Mouse (Mus musculus): Measurements from ENCODE around the gene Ncln. TPM values are rescaled to one million over a fixed set of nuclear protein-coding genes. Genes with fewer than 3 reads are reported as not detected.
A peak's percentile ranks its signal among the peaks of the same experiment; 100 is the strongest.

Ncln gene
- polyA plus RNA-seq, 1 experiment from 2014 or later = 51.8 TPM

- Histone ChIP-seq H3K27ac (replicated peaks; ENCODE audit: low read depth, low read length) (no peak overlapping the region), H3K27me3 (ENCODE audit: control insufficient read depth, insufficient read depth, low read length) (no peaks in the 10 kb centered on the region), H3K4me1 (ENCODE audit: control insufficient read depth, insufficient read depth, low read length) (no peaks in the 10 kb centered on the region), H3K36me3 (ENCODE audit: control insufficient read depth, insufficient read depth, low read length) (no peaks in the 10 kb centered on the region), H3K4me2 (ENCODE audit: low read length) (no peak overlapping the region), H3K9ac (replicated peaks; ENCODE audit: low read length) (no peak overlapping the region), H3K4me3 (replicated peaks; ENCODE audit: low read depth, low read length) (no peak overlapping the region), H3K9me3 (ENCODE audit: control insufficient read depth, low read length) (no peaks in the 10 kb centered on the region)
- ATAC-seq (ENCODE audit: low FRiP score, low TSS enrichment) = no peak
- DNase-seq = no peak
- 42% methylated on average over 6 of the region's 6 CpGs for WGBS
These were observed 10.9 kb upstream of the Ncln start for GRCm38 (mm10) chr10:81507095-81507494.

GRCm38 (mm10) chr10:81505016-81505664 lies 8.9 kb upstream of the Ncln start:
- DNase-seq (no peak), ATAC-seq (ENCODE audit: low FRiP score, low TSS enrichment) (no peak)
- Histone ChIP-seq H3K27me3 (ENCODE audit: control insufficient read depth, insufficient read depth, low read length) (no peaks in the 10 kb centered on the region), H3K9ac (replicated peaks; ENCODE audit: low read length) (no peak overlapping the region), H3K4me1 (ENCODE audit: control insufficient read depth, insufficient read depth, low read length) (no peaks in the 10 kb centered on the region), H3K4me3 (replicated peaks; ENCODE audit: low read depth, low read length) (no peak overlapping the region), H3K9me3 (ENCODE audit: control insufficient read depth, low read length) (no peaks in the 10 kb centered on the region), H3K4me2 (ENCODE audit: low read length) (no peak overlapping the region), H3K36me3 (ENCODE audit: control insufficient read depth, insufficient read depth, low read length) (no peaks in the 10 kb centered on the region), H3K27ac (replicated peaks; ENCODE audit: low read depth, low read length) (no peak overlapping the region)
- WGBS = 85% methylated on average over 15 of the region's 15 CpGs

- 6% methylated on average over 36 of the region's 36 CpGs for WGBS
- DNase-seq (peak; percentile 90), ATAC-seq (ENCODE audit: low FRiP score, low TSS enrichment) (peak; percentile 44)
- Histone ChIP-seq H3K4me3 (replicated peaks; ENCODE audit: low read depth, low read length) (peak overlapping the region; percentile 31), H3K9me3 (ENCODE audit: control insufficient read depth, low read length) (no peaks in the 10 kb centered on the region), H3K4me2 (ENCODE audit: low read length) (peak overlapping the region; percentile 61), H3K27ac (replicated peaks; ENCODE audit: low read depth, low read length) (no peak overlapping the region), H3K36me3 (ENCODE audit: control insufficient read depth, insufficient read depth, low read length) (no peaks in the 10 kb centered on the region), H3K9ac (replicated peaks; ENCODE audit: low read length) (peak overlapping the region; percentile 47), H3K4me1 (ENCODE audit: control insufficient read depth, insufficient read depth, low read length) (no peaks in the 10 kb centered on the region; the same call in 1 of the 2 replicates), H3K27me3 (ENCODE audit: control insufficient read depth, insufficient read depth, low read length) (no peaks in the 10 kb centered on the region)
These were observed 6.5 kb upstream of the Ncln start for GRCm38 (mm10) chr10:81502658-81503057.

- no peaks in the 10 kb centered on the region for H3K9me3 ChIP-seq (ENCODE audit: control insufficient read depth, low read length)
- H3K4me3 ChIP-seq (replicated peaks; ENCODE audit: low read depth, low read length) = no peak overlapping the region
- H3K27me3 ChIP-seq (ENCODE audit: control insufficient read depth, insufficient read depth, low read length) = no peaks in the 10 kb centered on the region
- WGBS = 90% methylated on average over 5 of the region's 5 CpGs
- ATAC-seq (ENCODE audit: low FRiP score, low TSS enrichment) = no peak
- DNase-seq = no peak
- no peak overlapping the region for H3K4me2 ChIP-seq (ENCODE audit: low read length)
- H3K27ac ChIP-seq (replicated peaks; ENCODE audit: low read depth, low read length) = no peak overlapping the region
- peaks cover 7% of the 10 kb centered on the region; the same call in 1 of the 2 replicates for H3K4me1 ChIP-seq (ENCODE audit: control insufficient read depth, insufficient read depth, low read length)
- no peaks in the 10 kb centered on the region for H3K36me3 ChIP-seq (ENCODE audit: control insufficient read depth, insufficient read depth, low read length)
- H3K9ac ChIP-seq (replicated peaks; ENCODE audit: low read length) = no peak overlapping the region
These were observed 5.7 kb upstream of the Ncln start for GRCm38 (mm10) chr10:81501863-81502262.

GRCm38 (mm10) chr10:81500032-81500431 lies 3.8 kb upstream of the Ncln start, which contains the start of gene S1pr4:
TSS of gene S1pr4 (minus strand) at chr10:81500132.
- Histone ChIP-seq H3K27me3 (ENCODE audit: control insufficient read depth, insufficient read depth, low read length) (no peaks in the 10 kb centered on the region), H3K4me3 (replicated peaks; ENCODE audit: low read depth, low read length) (no peak within 1 kb of the TSS), H3K9me3 (ENCODE audit: control insufficient read depth, low read length) (no peaks in the 10 kb centered on the region), H3K27ac (replicated peaks; ENCODE audit: low read depth, low read length) (no peak within 1 kb of the TSS), H3K4me1 (ENCODE audit: control insufficient read depth, insufficient read depth, low read length) (peaks cover 14% of the 10 kb centered on the region), H3K9ac (replicated peaks; ENCODE audit: low read length) (no peak within 1 kb of the TSS), H3K36me3 (ENCODE audit: control insufficient read depth, insufficient read depth, low read length) (no peaks in the 10 kb centered on the region), H3K4me2 (ENCODE audit: low read length) (no peak within 1 kb of the TSS)
- 80% methylated on average over 3 of the region's 3 CpGs for whole genome bisulfite sequencing
- ATAC-seq (ENCODE audit: low FRiP score, low TSS enrichment) (no peak), DNase-seq (no peak)

- H3K4me2 ChIP-seq (ENCODE audit: low read length) = no peak overlapping the region
- DNase-seq (no peak), ATAC-seq (ENCODE audit: low FRiP score, low TSS enrichment) (no peak)
- H3K4me1 ChIP-seq (ENCODE audit: control insufficient read depth, insufficient read depth, low read length) = peaks cover 17% of the 10 kb centered on the region
- no peak overlapping the region for H3K27ac ChIP-seq (replicated peaks; ENCODE audit: low read depth, low read length)
- no peak overlapping the region for H3K9ac ChIP-seq (replicated peaks; ENCODE audit: low read length)
- no peaks in the 10 kb centered on the region for H3K27me3 ChIP-seq (ENCODE audit: control insufficient read depth, insufficient read depth, low read length)
- no peak overlapping the region for H3K4me3 ChIP-seq (replicated peaks; ENCODE audit: low read depth, low read length)
- H3K9me3 ChIP-seq (ENCODE audit: control insufficient read depth, low read length) = no peaks in the 10 kb centered on the region
- WGBS = 76% methylated on average over 23 of the region's 23 CpGs
- no peaks in the 10 kb centered on the region for H3K36me3 ChIP-seq (ENCODE audit: control insufficient read depth, insufficient read depth, low read length)
These were observed 3.2 kb upstream of the Ncln start for GRCm38 (mm10) chr10:81499250-81499901.

- no peak for DNase-seq
- ATAC-seq (ENCODE audit: low FRiP score, low TSS enrichment) = no peak
- 88% methylated on average over 38 of the region's 38 CpGs for WGBS
These were observed 2.4 kb upstream of the Ncln start for GRCm38 (mm10) chr10:81498316-81499249.

GRCm38 (mm10) chr10:81497401-81498270 lies 1.4 kb upstream of the Ncln start:
- no peak for ATAC-seq (ENCODE audit: low FRiP score, low TSS enrichment)
- Histone ChIP-seq H3K4me3 (replicated peaks; ENCODE audit: low read depth, low read length) (peak overlapping the region; percentile 80), H3K4me1 (ENCODE audit: control insufficient read depth, insufficient read depth, low read length) (peaks cover 17% of the 10 kb centered on the region), H3K36me3 (ENCODE audit: control insufficient read depth, insufficient read depth, low read length) (peaks cover 6% of the 10 kb centered on the region), H3K4me2 (ENCODE audit: low read length) (peak overlapping the region; percentile 96), H3K9me3 (ENCODE audit: control insufficient read depth, low read length) (no peaks in the 10 kb centered on the region), H3K27me3 (ENCODE audit: control insufficient read depth, insufficient read depth, low read length) (no peaks in the 10 kb centered on the region), H3K27ac (replicated peaks; ENCODE audit: low read depth, low read length) (peak overlapping the region; percentile 75; the same call in 1 of the 2 replicates), H3K9ac (replicated peaks; ENCODE audit: low read length) (peak overlapping the region; percentile 55; the same call in 1 of the 2 replicates)
- WGBS = 79% methylated on average over 17 of the region's 17 CpGs
- DNase-seq = no peak

More at GRCm38 (mm10) chr10:81498316-81499249, 2.4 kb upstream of the Ncln start:
- no peaks in the 10 kb centered on the region for H3K9me3 ChIP-seq (ENCODE audit: control insufficient read depth, low read length)
- H3K27me3 ChIP-seq (ENCODE audit: control insufficient read depth, insufficient read depth, low read length) = no peaks in the 10 kb centered on the region
- no peak overlapping the region for H3K4me2 ChIP-seq (ENCODE audit: low read length)
- H3K4me3 ChIP-seq (replicated peaks; ENCODE audit: low read depth, low read length) = no peak overlapping the region
- H3K4me1 ChIP-seq (ENCODE audit: control insufficient read depth, insufficient read depth, low read length) = peaks cover 17% of the 10 kb centered on the region
- H3K36me3 ChIP-seq (ENCODE audit: control insufficient read depth, insufficient read depth, low read length) = no peaks in the 10 kb centered on the region
- H3K9ac ChIP-seq (replicated peaks; ENCODE audit: low read length) = 0 out of 2 replicates have a peak overlapping the region, but pooled peaks have one; percentile 12
- no peak overlapping the region for H3K27ac ChIP-seq (replicated peaks; ENCODE audit: low read depth, low read length)
